Mouse (Mus musculus) lung, adult 2 months (tissue): ENCODE measurements at regions not wholly inside any gene's neighbourhood (a gene's known extent, or its start where the extent isn't known, plus 50 kb on each side); places are given as distances from the start of the nearest gene placed in this dataset.
A peak's percentile ranks its signal among the peaks of the same experiment; 100 is the strongest.

Experiments
- DNase-seq: peaks from one replicate; pipeline ENCODE4 v3.0.0; 2022
- H3K4me1 ChIP-seq: fragments of 200-500 bp; 2 replicates; pipeline ENCODE4 v1.6.1; 2011; ENCODE audit warnings: low read length; ENCODE audit not compliant: control insufficient read depth, insufficient read depth
- H3K4me3 ChIP-seq: fragments of 200-500 bp; replicated peaks from 2 replicates; pipeline ENCODE3; 2011; ENCODE audit warnings: low read depth, mild to moderate bottlenecking, control low read depth, low read length; ENCODE audit errors: extremely low read depth
- CTCF ChIP-seq: fragments of 200-500 bp; IDR thresholded peaks from 2 replicates; pipeline ENCODE4 v1.5.1; 2011; ENCODE audit warnings: mild to moderate bottlenecking, low read length, control low read depth; ENCODE audit not compliant: insufficient read depth
- POLR2A ChIP-seq: fragments of 200-500 bp; IDR thresholded peaks from 2 replicates; pipeline ENCODE4 v1.6.1; 2011; ENCODE audit warnings: low read depth, mild to moderate bottlenecking, control low read depth, low read length, borderline replicate concordance; ENCODE audit errors: extremely low read depth
- WGBS: fragments of 180-500 bp; shearing (Covaris S2); methylation state at CpG from one replicate; pipeline ENCODE4 v1.1.7; 2018; 5-methylcytosine and 5-hydroxymethylcytosine counted together

- no peaks in the 10 kb centered on the region for H3K4me1 ChIP-seq
- TF ChIP-seq CTCF (no peak), POLR2A (no peak)
- 44% methylated on average over 5 of the region's 5 CpGs for WGBS
- peak; percentile 4 for DNase-seq
- no peak overlapping the region for H3K4me3 ChIP-seq
Observed at GRCm38 (mm10) chr4:64901091-64901845, 222.7 kb upstream of the Pappa start.

GRCm38 (mm10) chr4:64923751-64924150, 200.2 kb upstream of the Pappa start:
- Histone ChIP-seq H3K4me3 (no peak overlapping the region), H3K4me1 (no peaks in the 10 kb centered on the region)
- DNase-seq = no peak
- TF ChIP-seq POLR2A = no peak
- no peak for TF ChIP-seq CTCF

GRCm38 (mm10) chr4:64928553-64928952, 195.4 kb upstream of the Pappa start:
- WGBS = 67% methylated on average over 2 of the region's 2 CpGs
- H3K4me3 ChIP-seq = no peak overlapping the region
- DNase-seq = no peak

GRCm38 (mm10) chr4:64945547-64945946, 178.4 kb upstream of the Pappa start:
- no peak for TF ChIP-seq POLR2A
- no peak for TF ChIP-seq CTCF
- H3K4me3 ChIP-seq = no peak overlapping the region
- no peaks in the 10 kb centered on the region for H3K4me1 ChIP-seq
- no peak for DNase-seq

More at GRCm38 (mm10) chr4:64928553-64928952, 195.4 kb upstream of the Pappa start:
- H3K4me1 ChIP-seq = no peaks in the 10 kb centered on the region
- TF ChIP-seq POLR2A (no peak), CTCF (no peak)

GRCm38 (mm10) chr4:64952651-64953050, 171.3 kb upstream of the Pappa start:
- H3K4me3 ChIP-seq = no peak overlapping the region
- H3K4me1 ChIP-seq = no peaks in the 10 kb centered on the region
- no peak for TF ChIP-seq POLR2A
- no peak for TF ChIP-seq CTCF
- no peak for DNase-seq

- H3K4me1 ChIP-seq = no peaks in the 10 kb centered on the region
- TF ChIP-seq CTCF (no peak), POLR2A (no peak)
- no peak for DNase-seq
- WGBS = 74% methylated on average over 4 of the region's 4 CpGs
- no peak overlapping the region for H3K4me3 ChIP-seq
Observed at GRCm38 (mm10) chr4:64958843-64959242, 165.1 kb upstream of the Pappa start.

- 35% methylated on average over 4 of the region's 4 CpGs for WGBS
- DNase-seq = no peak
- TF ChIP-seq CTCF (no peak), POLR2A (no peak)
- Histone ChIP-seq H3K4me1 (no peaks in the 10 kb centered on the region), H3K4me3 (no peak overlapping the region)
Observed at GRCm38 (mm10) chr4:64961796-64962195, 162.2 kb upstream of the Pappa start.
